Mouse (Mus musculus): ENCODE measurements around the gene Tbccd1.
"Not testable (repeated sequence)": the region's sequence is repeated elsewhere in the genome, so short reads cannot be mapped to it uniquely, and the experiment has no call there.

Gene Tbccd1

DNA sequence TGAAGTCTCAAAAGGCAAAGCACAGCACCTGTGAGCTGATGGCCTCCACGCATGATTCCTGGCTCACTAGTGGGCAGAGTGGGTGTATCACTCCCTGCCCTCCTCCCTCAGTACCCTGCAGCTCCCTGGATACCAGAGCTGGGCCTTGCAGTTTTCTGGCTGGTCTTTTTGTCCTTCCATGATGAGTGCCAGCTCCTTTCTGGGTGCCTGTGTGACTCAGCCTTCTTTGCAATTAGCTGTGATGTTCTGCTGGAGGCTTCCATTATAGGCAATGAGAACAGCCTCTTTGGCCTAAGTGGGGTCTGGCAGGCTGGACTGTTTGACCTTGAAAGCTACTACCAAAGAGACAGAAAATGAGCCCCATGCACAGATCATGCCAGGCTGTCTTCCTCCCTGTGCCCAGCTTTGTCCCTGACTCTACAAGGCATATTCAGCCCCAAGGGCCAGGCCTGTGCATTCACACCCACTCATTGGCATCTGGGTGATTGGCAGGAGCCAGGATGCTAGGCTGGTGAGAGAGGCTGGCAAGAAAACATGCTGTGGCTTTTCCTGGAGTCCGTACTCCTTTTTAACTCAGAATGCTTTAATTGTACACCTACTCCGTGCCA, 78.1 kb downstream of the Tbccd1 start:
- peak; percentile 57 to 60 for DNase-seq

DNA sequence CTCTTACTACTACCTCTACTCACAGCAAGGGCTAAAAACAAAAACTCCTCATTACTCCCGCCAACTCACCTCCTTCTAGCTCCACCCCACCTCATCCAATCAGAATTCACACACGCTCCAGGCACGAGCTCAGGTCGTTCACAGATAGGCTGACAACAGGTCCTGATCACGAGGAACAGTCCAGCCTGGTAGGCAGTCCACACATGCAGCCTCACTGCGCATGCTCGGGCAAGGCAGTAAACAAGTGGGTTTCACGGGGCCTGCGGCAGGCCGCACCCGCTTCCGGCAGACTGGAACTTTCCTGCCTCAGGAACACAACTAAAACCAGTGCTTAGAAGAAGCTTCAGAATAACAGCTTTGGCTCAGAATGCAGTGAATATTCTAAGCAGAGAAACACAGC, 79.2 kb downstream of the Tbccd1 start:
- DNase-seq = not testable (repeated sequence)

DNA sequence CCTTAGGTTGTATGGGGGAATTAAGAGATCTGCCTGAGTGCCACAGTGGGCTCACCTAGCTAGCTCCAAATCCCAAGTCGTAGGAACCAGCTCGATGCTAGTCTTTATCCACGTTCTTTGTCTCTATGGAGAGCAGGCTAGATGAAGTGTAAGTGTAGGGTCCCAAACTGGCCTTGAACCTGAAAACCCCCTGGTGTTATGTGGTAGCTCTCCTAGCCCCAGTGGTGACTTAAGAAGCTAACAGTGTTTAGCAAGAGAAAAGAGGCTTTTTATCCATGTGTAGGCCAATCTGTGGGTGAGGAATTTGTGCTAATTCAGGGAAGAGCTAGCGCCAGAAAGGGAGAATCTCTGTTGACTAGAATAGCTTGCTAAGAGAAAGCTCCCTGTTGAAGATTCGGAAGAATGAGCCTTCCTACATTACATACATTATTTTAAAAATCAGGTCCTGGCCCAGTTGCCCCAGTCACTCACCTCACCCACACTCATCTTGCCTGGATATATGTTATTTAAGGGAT, 81.9 kb downstream of the Tbccd1 start:
- no peak for DNase-seq

DNA sequence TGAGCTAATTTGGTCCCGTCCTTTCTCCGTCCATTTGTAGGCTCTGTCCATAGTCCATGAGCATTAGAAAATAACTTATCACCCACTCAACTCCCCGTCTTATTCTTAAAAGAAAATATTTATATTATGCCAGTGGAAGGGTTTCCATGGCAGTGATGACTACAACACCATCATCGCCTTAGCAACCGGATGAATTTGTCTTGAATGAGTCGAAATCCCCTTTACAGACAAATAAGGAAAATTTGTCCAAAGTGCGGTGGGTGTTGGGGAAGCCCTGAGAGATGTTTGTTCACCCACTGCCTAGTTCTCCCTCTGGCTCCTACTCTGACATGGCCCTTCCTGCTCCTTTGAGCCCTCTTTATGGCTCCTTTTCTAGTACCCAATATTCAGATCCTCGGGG, 88.8 kb downstream of the Tbccd1 start:
- no peak for DNase-seq

DNA sequence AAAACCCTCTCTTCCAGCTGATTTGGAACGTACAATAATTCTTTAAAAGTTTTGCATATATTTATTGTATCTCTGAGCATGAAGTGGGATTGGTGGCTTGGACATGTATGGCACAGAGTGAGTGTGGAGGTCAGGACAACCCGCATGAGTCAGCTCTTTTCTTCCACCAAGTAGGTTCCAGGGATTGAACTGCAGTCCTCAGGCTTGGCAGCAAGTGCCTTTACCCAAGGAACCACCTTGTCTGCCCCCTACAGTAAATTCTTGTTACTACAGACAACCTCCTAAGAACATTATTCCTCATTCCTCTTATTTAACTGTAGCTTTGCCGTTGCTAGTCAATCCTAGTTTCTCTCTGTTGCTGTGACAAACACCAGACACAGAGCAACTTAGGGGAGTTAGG, 90.1 kb downstream of the Tbccd1 start:
- no peak for DNase-seq

DNA sequence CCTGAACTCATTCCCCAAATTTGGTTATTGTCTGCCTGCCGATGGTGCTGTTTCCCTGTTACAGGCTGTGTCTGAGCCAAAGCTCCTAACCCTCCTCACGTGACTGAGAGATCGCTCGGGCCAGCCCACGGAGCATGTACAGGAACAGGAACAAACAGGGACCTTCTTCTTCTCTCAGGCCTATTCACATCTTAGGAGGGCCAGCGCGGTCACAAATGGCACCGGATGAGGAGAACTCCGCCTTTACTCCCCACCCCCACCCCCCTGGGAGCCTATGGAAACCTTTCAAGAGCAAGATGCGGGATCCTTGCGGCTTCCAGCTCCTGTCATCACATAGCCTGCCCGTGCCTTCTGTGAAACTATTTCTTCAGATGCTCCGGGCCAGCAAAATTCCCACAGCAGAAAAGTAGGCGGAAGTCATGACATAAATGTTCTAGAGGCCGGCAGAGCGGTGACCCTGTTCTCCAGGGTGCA, 90.7 kb downstream of the Tbccd1 start:
- peak; percentile 41 to 47 for DNase-seq

DNA sequence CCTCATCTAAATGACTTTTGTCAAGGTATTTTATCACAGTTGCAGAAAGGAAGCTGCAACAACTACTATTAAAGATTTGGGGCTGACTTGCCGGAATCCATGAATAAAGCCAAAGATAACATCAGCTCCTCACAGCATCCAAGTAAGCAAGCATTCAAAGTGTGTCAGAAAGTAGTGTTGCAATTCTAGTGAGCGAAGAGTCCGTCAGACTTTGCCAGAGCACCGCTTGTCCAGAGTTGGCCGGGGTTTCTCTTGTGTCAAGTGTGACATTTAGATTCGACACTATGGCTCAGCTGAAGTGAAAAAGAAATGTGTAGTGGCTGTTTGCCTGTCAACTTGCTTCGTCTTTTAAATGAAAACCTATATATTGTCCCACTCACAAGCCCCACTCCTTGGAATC, 91.9 kb downstream of the Tbccd1 start:
- DNase-seq = no peak
